Mouse (Mus musculus): ENCODE results near the gene Adprhl2.

DNA sequence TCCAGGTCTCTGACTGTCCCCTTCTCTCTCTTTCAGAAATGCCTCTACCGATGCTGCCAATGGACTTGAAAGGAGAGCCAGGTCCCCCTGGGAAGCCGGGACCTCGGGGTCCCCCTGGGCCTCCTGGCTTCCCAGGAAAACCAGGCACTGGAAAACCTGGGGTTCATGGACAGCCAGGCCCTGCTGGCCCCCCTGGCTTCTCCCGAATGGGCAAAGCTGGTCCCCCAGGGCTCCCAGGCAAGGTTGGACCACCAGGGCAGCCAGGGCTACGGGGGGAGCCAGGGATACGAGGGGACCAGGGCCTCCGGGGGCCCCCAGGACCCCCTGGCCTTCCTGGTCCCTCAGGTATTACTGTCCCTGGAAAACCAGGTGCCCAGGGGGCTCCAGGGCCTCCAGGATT is 11.2 kb downstream of the Adprhl2 start:
- TF ChIP-seq POLR2A (IDR thresholded peaks at IDR 0.05; ENCODE audit: low read depth, low read length) (no peak), CTCF (IDR thresholded peaks at IDR 0.05; ENCODE audit: extremely low read depth, insufficient read depth, insufficient read length, insufficient replicate concordance) (no peak)
